Mouse (Mus musculus) CH12.LX (cell line): Measurements from ENCODE around the gene Nav1.

Experiments
- CTCF ChIP-seq, 2 experiments: IDR thresholded peaks in 1 of 2; conservative IDR thresholded peaks in 1 of 2; 2 replicates each; pipeline ENCODE4 v1.5.1; 2011 to 2012; ENCODE audit warnings: low read depth in 2 of 2, low read length in 2 of 2, improper control_type of control experiment in 1 of 2, inconsistent platforms in 1 of 2, mild to moderate bottlenecking in 1 of 2, moderate library complexity in 1 of 2
- ELF1 ChIP-seq: IDR thresholded peaks from 2 replicates; pipeline ENCODE4 v1.6.1; 2014; ENCODE audit warnings: low read depth, mild to moderate bottlenecking, inconsistent platforms, low read length, improper control_type of control experiment
- JUND ChIP-seq: conservative IDR thresholded peaks from 2 replicates; pipeline ENCODE4 v1.6.1; 2011; ENCODE audit warnings: low read depth, low read length, improper control_type of control experiment
- MAX ChIP-seq: IDR thresholded peaks from 2 replicates; pipeline ENCODE4 v1.6.1; 2011; ENCODE audit warnings: low read length, improper control_type of control experiment
- MEF2A ChIP-seq: IDR thresholded peaks from 2 replicates; pipeline ENCODE4 v1.6.1; 2014; ENCODE audit warnings: low read depth, mild to moderate bottlenecking, inconsistent platforms, low read length, improper control_type of control experiment, borderline replicate concordance
- MXI1 ChIP-seq: IDR thresholded peaks from 2 replicates; pipeline ENCODE4 v1.6.1; 2011; ENCODE audit warnings: mild to moderate bottlenecking, low read depth, low read length, improper control_type of control experiment
- POLR2A ChIP-seq: IDR thresholded peaks from 2 replicates; pipeline ENCODE4 v1.6.1; 2011; ENCODE audit warnings: low read depth, mild to moderate bottlenecking, improper control_type of control experiment, low read length
- POLR2AphosphoS2 ChIP-seq: IDR thresholded peaks from 2 replicates; pipeline ENCODE4 v1.6.1; 2011; ENCODE audit warnings: low read depth, low read length, improper control_type of control experiment
- SMC3 ChIP-seq: IDR thresholded peaks from 2 replicates; pipeline ENCODE4 v1.6.1; 2011; ENCODE audit warnings: low read depth, low read length, improper control_type of control experiment
- ZKSCAN1 ChIP-seq: IDR thresholded peaks from 2 replicates; pipeline ENCODE4 v1.6.1; 2012; ENCODE audit warnings: low read depth, inconsistent platforms, low read length, improper control_type of control experiment, borderline replicate concordance

- TF ChIP-seq POLR2A (no peak), CTCF (conservative IDR thresholded peaks at IDR 0.05 in 1 of 2, IDR thresholded peaks at IDR 0.05 in 1 of 2; ENCODE audit: low read depth in 2 of 2, low read length in 2 of 2) (no peak), ZKSCAN1 (no peak), POLR2AphosphoS2 (no peak), ELF1 (no peak), JUND (no peak), MEF2A (no peak), MXI1 (no peak), SMC3 (no peak), MAX (no peak)
Measured at GRCm38 (mm10) chr1:135584587-135585541, 22.2 kb downstream of the Nav1 start.
